Mouse (Mus musculus) spleen, embryonic (tissue): Measurements from ENCODE around the gene Nub1.
"Not testable (repeated sequence)": the region's sequence is repeated elsewhere in the genome, so short reads cannot be mapped to it uniquely, and the experiment has no call there.

Experiments
- CTCF ChIA-PET: fragments of 350-600 bp; sonication (Branson Sonifier 250); formaldehyde crosslinking; loops from one replicate; lab custom pipeline; 2022; lab: Charles Lee

Gene Nub1

GRCm38 (mm10) chr5:24685366-24686093 lies at the start of gene Nub1:
Gene Nub1, plus strand, starts transcription at chr5:24685532.
- CTCF ChIA-PET, result interaction anchor here (0.6 to 0.7 kb wide), 4 partner anchors 26 to 337 kb away, joined by 6 to 10 read pairs (median 8); no protein-coding TSS in a partner anchor

GRCm38 (mm10) chr5:24636987-24637386 lies 48.3 kb upstream of the Nub1 start:
- CTCF ChIA-PET, result no interaction called here

GRCm38 (mm10) chr5:24638131-24638530 lies 47.2 kb upstream of the Nub1 start:
- CTCF ChIA-PET, result interaction anchor here (0.7 kb wide), 1 partner anchor 247 kb away, joined by 9 read pairs; no protein-coding TSS in a partner anchor

GRCm38 (mm10) chr5:24639081-24639480 lies 46.3 kb upstream of the Nub1 start:
- CTCF ChIA-PET, result no interaction called here

GRCm38 (mm10) chr5:24645454-24645853 lies 39.9 kb upstream of the Nub1 start:
- CTCF ChIA-PET, result interaction anchor here (0.8 kb wide), 1 partner anchor 362 kb away, joined by 5 read pairs; no protein-coding TSS in a partner anchor

GRCm38 (mm10) chr5:24649231-24649630 lies 36.1 kb upstream of the Nub1 start:
- CTCF ChIA-PET, result no interaction called here

GRCm38 (mm10) chr5:24649701-24650100 lies 35.6 kb upstream of the Nub1 start:
- CTCF ChIA-PET, result no interaction called here

GRCm38 (mm10) chr5:24651356-24651755 lies 34.0 kb upstream of the Nub1 start:
- CTCF ChIA-PET, result no interaction called here

GRCm38 (mm10) chr5:24651768-24652752 lies 33.3 kb upstream of the Nub1 start:
- CTCF ChIA-PET, result no interaction called here

- CTCF ChIA-PET, result no interaction called here
Measured at GRCm38 (mm10) chr5:24652780-24653179, 32.6 kb upstream of the Nub1 start.

- CTCF ChIA-PET, result no interaction called here
Measured at GRCm38 (mm10) chr5:24654491-24654890, 30.8 kb upstream of the Nub1 start.

- CTCF ChIA-PET, result no interaction called here
Measured at GRCm38 (mm10) chr5:24657113-24657512, 28.2 kb upstream of the Nub1 start.

- CTCF ChIA-PET, result interaction anchor here (0.6 kb wide), 1 partner anchor 25 kb away, joined by 9 read pairs; the partner anchor contains the start of gene Nub1
Measured at GRCm38 (mm10) chr5:24659708-24660423, 25.5 kb upstream of the Nub1 start.

- CTCF ChIA-PET, result no interaction called here
Measured at GRCm38 (mm10) chr5:24661457-24661856, 23.9 kb upstream of the Nub1 start.

GRCm38 (mm10) chr5:24674238-24674637 lies 11.1 kb upstream of the Nub1 start:
- CTCF ChIA-PET, result interaction anchor here (1.0 to 1.2 kb wide), 2 partner anchors 10 to 337 kb away, joined by 3 to 4 read pairs; no protein-coding TSS in a partner anchor

- CTCF ChIA-PET, result interaction anchor here (0.6 kb wide), 1 partner anchor 12 kb away, joined by 3 read pairs; no protein-coding TSS in a partner anchor
Measured at GRCm38 (mm10) chr5:24681436-24681835, 3.9 kb upstream of the Nub1 start.

- CTCF ChIA-PET, result interaction anchor here (0.6 to 0.7 kb wide), 5 partner anchors 10 to 338 kb away, joined by 3 to 10 read pairs (median 6); no protein-coding TSS in a partner anchor
Measured at GRCm38 (mm10) chr5:24684578-24685365, 560 bp upstream of the Nub1 start.

- CTCF ChIA-PET, result no interaction called here
Measured at GRCm38 (mm10) chr5:24686176-24686575, 844 bp downstream of the Nub1 start.

- CTCF ChIA-PET, result not testable (repeated sequence)
Measured at GRCm38 (mm10) chr5:24686671-24687420, 1.5 kb downstream of the Nub1 start.
